Mouse (Mus musculus): ENCODE data around the gene Scamp1. TPM values are rescaled to one million over a fixed set of nuclear protein-coding genes. Genes with fewer than 3 reads are reported as not detected.

Scamp1 gene
- total RNA-seq, 2 experiments from 2014 or later: 31.8 to 32.2 TPM

DNA sequence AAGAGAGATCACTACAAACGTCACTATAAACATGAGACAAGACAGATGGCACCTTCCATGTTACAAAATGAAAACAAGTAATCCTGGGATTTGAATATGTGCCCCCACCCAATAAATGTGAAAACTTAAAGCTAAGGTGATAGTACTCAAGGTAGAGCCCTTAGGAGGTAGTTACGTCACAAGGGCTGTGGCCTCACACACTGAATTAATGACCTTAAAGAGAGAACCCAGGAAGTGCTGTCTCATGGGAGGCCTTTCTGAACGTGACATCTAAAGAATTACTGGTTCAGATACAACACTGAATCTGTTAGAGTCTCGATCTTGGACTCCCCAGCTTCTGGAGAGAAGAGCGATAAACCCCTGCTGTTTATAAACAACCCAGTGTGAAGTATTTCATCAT is 6.2 kb downstream of the Scamp1 start:
- DNase-seq: no peak

DNA sequence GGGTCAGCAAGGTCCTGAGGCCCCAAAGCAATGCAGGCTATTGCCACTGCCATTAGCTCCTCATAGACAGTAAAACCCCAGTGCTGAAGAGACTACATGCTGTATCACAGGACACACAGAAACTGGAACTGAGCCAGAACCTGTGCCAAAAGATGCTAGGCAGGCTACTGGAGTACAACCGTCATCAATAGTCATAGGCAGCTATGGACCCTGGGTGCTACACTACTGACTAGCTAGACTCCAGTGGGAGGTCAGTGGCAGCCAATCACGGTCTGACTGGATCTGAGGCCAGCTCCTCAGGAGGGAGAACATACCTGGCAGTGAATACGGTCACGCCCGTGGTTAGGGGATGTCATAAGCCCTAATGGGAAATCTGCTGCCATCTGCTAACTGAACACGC is 14.4 kb downstream of the Scamp1 start:
- no peak for DNase-seq

DNA sequence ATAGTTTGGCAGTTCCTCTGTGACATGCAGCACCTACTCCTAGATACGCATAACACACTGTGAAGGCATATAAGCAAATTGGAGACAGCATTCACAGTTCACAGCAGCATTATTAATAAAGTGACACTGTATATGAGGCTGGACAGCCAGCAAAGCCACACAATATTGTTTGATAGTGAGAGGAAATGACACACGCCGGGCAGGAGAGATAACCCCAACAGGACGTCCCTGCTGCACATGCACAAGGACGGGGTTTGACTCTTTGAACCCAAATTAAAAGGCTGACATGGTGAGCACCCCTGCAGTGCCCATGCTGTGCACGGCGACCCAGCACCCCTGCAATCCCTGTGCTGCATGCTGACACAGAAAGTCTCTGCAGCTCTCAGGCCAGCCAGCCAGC is 17.5 kb downstream of the Scamp1 start:
- no peak for DNase-seq

DNA sequence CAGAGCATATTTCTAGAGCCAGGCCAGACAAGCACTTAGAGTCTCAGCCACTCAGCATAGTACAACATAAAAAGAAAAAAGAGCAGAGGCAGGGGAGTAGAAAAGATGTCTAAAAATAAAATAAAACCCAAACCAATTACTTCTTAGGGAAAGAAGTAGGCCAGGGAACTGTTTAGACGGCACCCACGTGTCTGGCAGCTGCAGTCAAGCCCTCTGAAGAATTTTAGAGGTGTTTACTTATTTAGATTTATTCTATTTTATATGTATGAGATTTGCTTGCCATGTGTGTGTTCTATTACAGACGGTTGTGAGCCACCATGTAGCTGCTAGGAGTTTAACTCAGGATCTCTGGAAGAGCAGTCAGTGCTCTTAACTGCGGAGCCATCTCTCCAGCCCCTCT is 18.5 kb downstream of the Scamp1 start:
- DNase-seq: no peak

DNA sequence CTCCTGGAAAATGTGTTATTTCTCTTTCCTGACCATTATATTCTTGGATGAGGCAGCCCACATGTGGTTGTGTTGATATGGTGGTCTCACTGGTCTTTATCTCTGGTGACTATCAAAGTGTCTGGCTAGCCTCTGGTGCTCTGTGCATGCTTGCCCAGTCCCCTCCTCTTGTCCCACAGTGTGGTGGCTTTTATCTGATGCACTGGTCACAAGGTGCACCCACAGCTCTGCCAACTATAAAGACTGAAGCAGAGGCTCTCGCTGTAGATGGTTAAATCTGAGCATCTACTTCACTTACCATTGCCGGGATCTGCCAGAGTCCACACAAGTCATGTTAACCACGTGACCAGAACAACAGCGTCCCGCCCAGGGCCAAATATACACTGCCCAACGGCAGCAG is 19.1 kb downstream of the Scamp1 start:
- no peak for DNase-seq

DNA sequence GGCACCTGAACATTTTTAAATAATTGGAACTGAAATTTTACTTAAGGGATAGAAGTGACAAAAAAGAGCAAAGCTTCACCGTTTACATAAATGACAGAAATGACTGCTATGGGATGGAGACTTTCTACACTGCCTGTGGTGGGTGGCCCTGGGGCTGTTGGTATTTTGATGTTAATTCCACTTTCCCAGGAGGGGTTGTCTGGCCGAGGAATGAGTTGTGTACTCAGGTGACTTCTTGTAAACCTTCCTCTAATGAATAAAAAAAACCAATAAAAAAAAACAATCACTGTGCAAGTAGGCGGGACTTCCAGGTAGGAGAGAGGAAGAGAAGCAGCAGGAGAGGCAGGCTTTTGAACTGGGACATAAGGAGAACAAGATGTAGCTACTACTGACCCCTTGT is 20.4 kb downstream of the Scamp1 start:
- no peak for DNase-seq

DNA sequence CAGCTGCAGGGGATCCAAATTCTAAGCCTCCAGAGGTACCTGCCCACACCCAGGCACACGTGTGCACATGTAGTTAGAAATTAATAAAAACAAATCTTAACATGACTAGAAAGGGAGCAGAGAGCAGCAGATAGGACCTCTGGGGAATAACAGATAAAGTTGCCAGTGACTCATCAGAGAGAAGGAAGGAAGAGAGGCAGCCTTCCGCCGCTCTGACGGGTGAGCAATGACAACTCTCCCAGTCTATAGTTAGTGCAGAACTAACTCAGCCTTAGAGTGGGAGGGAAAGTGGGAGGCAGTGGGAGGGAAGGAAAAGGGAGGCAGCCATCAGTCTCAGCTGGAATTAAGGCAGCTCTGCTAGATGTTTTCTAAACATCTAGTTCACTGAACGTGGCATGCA is 21.7 kb downstream of the Scamp1 start:
- peak; percentile 18 to 37 for DNase-seq

DNA sequence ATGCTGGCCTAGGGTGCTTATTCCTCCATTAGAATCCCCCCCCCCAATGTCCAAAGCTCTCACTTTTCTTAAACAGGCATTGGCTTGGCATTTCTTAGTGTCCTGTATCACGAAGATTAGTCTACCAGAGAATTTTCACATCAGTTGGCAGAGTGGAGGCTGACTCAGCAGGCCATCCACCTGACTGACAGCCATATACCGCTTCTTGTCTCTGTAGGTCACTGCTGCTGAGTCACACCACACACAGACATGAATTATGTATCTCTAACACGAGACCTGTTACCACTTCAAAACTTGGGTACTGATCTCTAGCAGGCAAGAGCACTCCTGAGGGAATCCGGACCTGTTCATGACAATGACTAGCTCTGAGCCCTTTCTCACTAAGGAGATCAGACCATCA is 23.1 kb downstream of the Scamp1 start:
- no peak for DNase-seq

DNA sequence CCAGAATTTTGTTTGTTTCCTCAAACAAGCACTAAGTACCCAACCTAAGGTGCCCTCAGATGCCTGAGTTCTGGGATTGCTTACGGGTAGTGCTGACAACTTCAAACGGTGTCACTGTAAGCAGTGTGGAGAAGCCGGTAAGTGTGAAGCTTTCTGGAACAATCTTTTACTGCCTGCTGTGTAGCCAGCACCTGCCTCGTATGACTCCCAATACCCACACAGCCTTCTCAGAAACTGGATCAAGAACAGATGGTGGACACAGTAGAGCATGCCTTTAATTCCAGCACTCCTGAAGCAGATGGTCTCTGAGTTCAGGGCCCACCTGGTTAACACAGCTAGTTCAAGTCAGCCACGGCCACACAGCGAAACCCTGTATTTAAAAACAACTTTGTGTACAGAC is 24.0 kb downstream of the Scamp1 start:
- DNase-seq: no peak

DNA sequence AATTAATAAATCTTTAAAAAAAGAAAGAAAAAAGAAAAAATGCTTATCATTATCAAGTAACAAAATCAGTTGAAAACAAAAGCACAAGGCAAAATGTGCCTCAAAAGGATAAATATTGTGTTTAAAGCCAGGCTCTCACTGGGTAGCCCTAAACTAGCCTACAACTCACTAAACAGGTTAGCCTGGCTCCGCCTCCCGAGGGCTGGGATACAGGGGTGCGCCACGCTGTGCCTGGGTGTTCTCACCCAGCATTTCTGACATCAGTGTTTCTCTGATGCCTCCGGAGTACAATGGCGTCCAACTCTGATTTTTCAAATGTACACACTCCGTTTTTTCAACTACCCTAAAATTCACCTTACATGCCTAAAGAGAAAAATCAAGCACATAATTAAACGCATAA is 24.7 kb downstream of the Scamp1 start:
- no peak for DNase-seq

DNA sequence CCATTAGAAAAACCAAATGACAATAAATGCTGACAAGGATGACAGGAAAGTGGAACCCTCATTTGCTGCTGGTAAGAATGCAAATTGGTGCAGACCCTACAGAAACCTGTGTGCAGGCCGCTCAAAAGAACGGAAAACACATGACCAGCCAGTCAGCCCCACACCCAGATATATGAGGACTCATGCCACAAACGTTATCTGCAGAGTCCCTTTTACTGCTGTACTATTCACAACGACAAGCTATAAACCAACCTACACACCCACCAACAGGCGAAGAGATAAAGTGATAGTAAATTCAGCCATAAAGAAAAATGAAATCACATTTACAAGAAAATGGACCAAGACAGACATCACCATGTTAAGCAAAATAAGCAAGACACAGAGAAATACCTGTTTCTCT is 26.4 kb downstream of the Scamp1 start:
- DNase-seq: no peak

DNA sequence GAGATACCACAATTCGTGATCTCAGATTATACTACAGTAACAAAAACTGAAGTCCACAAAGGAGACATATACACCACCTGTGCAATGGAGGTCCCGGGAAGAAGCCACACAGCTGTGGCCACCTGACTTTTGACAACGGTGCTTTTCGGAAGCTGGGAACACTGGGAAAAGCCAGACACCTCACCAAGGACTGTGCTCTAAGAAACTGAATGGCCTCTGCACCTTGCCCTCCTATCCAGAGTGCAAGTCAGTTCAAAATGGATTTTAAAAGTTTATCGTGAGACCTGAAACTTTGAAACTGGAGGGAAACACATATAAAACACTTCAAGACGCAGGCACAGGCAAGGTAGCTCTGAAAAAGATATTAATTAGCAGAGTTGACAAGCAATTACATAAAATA is 27.1 kb downstream of the Scamp1 start:
- DNase-seq: no peak

DNA sequence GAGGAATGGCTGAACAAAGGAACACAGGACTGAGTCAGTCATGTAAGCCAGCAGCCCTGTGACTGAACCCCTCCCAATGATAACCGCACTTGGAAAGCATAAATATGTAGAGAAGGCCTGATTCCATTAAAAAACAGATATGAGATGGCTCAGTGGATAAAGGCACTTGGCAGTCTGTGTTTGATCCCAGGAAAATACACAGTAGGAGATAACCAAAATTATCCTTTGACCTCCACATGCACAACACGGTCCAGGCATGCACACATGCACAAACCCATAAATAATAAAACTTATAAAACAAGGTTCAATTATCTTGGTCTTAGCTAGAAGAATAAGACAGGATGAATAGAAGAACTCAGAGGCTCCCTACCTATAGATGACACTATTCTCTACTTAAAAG is 27.9 kb downstream of the Scamp1 start:
- DNase-seq: no peak

DNA sequence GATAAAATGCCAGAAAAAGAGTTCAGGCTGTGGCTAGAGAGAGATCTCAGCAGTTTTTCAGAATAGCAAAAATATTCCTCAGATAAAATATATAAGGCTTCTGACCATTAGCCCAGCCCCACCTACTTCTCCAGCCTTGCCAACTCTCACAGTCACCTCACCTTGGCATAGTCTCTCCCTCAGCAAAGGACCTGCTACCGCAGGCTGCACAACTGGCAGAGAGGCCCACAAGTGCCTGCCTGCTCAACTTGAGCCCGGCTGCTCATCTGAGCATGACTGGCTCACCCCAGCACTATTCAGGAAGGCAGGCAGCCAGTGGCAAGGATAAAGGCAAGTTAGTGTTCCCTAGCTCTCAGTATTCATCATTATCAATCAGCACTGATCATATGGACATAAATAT is 30.5 kb downstream of the Scamp1 start:
- peak; percentile 24 to 49 for DNase-seq

DNA sequence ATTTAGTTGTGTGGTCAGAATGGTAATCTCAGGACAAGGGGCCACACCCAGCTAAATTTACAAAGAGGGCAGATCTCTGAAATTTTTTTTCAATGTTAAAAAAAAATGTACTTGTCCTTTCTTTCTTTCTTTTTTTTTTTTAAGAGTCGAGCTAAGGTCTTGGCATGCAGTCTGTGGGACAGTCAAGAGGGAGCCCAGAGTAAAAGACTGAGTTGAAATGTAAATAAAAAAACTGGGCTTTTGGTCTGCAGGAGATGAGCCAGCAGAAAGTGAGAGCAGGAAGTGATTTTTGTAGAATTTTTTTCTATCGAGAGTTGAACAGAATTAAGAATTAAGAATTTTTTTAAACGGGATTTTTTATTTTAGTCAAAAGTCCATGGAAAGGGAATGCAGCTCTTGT is 31.4 kb downstream of the Scamp1 start:
- DNase-seq: no peak

DNA sequence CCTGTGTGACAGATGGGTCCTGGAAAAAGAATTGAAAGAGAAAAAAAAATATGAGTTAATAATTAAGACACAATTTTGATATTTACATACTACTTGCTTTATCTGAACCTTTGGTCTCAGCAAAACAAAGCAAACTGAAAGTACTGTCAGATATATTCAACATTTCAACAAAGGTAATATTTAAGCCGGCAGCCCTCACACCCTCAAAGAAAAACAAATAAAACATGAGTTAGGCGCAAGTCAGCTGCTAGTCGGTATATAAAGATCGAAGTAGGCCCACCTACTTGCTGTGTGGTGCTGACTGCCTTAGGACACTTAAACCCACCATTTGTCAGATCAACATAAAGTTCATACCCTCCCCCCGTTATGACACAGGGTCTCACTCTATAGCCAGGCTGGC is 32.6 kb downstream of the Scamp1 start:
- DNase-seq: no peak

DNA sequence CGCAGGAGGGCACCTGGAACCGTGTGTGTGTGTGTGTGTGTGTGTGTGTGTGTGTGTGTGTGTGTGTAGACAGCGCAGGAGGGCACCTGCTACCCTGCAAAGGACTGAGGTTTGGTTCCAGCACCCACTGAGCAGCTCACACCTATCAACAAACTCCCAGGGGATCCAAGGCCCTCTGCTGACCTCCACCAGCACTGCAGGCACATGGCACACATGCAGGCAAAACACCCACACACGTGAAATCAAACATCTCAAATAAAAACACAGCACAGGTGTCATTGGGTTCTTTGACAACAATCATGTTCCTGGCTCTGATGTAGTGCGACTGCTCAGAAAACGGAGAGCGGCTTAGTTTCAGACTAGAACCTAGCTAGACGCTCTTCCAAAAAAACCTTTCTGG is 34.9 kb downstream of the Scamp1 start:
- no peak for DNase-seq

DNA sequence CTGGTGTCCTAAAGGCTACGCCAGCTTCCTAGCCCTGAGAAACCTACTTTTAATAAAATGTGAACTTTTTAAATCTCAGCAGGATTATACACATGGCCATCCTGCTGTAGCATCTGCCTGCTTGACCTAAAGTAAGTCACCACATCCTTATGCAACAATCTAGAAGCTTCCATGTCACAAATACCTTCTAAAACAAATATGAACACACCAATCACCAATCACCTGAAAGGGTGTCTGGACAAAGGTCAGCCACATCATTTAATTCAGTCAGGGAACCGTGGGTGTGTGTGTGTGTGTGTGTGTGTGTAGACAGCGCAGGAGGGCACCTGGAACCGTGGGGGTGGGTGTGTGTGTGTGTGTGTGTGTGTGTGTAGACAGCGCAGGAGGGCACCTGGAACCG is 35.5 kb downstream of the Scamp1 start:
- DNase-seq: no peak

DNA sequence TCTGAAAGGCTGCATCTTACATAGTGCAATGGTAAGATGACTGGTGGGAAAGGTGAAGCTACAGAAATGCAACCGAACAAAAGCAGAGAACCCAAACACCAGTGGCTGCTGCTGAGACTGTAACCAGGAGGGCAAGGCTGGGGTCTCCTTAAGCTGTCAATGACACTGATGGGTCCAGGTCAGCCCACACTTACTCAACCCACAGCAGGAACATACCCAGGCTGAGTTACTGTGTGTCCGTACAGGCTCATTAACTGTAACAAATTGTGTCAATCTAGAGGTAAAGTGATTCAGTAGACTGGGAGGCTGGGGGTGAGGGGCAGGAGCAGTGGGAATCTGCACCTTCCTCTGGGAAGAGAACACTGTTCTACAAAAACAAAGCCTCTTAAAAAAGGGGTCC is 42.8 kb downstream of the Scamp1 start:
- DNase-seq: no peak

DNA sequence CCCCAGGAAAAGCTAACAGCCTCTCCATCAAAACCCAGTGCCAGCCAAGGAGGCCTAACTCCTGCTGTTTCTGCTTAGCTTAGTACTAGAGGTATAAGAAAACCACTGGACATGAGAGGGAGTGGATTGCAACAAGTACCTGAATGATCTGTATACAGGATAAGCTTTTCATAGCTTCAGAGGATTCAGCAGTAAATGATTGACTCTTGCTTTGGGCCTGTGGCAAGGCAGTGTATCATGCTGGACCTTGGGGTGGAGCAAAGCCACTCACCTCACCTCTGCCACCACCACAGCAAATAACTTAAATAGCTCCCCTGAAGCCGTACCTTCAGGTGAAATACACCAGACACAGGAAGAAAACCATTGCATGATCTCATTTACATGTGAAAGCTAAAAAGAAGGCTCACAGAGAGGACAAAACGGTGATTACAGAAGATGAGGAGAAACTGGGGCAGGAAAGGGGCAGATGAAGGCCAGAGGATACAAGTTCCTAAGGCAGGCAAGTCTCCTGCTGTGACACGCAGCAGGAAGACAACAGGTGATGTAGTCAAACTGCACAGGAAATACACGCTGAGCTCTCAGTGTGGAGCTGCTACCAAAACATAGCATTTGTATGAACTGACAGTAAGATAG is 43.6 kb downstream of the Scamp1 start:
- no peak for DNase-seq

DNA sequence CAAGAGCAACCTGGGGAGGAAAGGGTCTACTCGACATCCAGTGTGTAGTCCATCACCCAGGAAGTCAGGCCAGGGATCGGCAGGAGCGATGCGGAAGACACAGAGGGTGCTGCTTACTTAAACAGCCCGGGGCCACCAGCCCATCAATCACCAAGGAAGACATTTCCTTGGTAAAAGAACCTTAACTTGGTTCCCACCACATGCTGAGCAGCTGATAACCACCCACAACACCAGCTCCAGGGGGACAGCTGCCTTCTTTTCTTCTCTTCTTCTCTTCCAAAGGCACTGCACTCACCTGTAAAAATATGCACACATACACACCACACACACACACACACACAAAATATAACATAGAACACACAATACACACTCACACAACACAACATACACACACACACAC is 44.8 kb downstream of the Scamp1 start:
- no peak for DNase-seq

DNA sequence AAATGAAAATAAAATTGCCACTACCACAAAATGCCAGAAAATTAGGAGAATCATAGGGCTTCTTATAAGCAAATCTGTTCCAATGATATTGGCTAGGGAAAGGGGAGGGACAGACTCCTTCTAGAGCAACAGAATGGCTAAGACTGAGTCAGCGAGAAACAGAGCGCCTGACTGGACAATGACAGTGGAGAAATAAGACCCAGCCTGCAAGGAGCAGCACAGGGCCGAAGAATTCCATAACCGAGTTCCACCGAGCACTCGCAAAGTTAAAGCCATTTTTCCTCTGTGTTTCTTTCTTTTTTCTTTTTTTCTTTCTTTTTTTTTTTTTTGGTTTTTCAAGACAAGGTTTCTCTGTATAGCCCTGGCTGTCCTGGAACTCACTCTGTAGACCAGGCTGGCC is 45.5 kb downstream of the Scamp1 start:
- DNase-seq: peak in 1 of 2 experiments; percentile 13

DNA sequence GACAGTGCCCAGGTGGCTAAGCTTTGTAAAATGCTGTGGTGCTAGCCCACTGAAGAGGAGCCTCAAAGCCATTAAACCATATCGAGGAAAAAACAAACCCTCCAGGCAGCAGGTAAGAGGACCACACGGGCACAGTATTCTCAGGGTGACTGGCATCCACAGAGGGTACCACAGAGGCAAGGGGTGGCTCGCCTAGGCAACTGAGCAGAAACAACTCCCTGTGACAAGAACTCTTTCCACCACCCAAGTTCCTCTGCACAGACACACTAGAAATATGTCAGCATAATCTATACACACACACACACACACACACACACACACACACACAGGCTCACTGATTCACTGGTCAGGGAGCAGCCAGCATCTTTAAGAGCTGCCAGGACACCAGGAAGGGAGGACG is 46.2 kb downstream of the Scamp1 start:
- DNase-seq: no peak

DNA sequence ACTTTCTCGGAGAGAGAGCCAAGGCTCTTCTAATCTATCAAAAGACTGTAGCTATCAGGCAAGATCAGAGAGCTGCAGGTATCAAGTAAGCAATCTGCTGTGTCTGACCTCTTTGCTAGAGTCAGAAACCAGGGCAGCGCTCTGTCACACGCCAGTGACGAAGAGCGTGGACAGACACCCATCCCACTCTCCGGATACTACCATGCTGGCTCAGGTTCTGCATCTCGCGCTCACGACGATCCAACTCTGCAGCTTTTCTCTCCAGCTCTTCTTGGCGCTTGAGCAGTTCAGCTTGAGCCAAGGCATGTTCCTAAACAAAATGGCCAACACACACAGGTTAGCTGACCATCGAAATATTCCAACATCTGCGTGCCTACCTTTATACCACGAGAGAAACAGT is 53.8 kb downstream of the Scamp1 start:
- DNase-seq: no peak
